Mouse (Mus musculus): ENCODE measurements around the gene Pcdh15. TPM values are rescaled to one million over a fixed set of nuclear protein-coding genes. Genes with fewer than 3 reads are reported as not detected.

The Pcdh15 gene
- polyA plus RNA-seq (2012; ENCODE audit: insufficient read depth, insufficient read length, missing spikeins): not detected in 2 replicates

GRCm38 (mm10) chr10:73098966-73099845 is at the start of gene Pcdh15:
Gene Pcdh15 (plus strand): TSS chr10:73099342.
- Histone ChIP-seq H3K4me3 (ENCODE audit: insufficient read depth, low read depth, low read length) (no peak within 1 kb of the TSS), H3K27ac (replicated peaks; ENCODE audit: low read depth, low read length) (no peak within 1 kb of the TSS)

GRCm38 (mm10) chr10:73052074-73052473 is 47.1 kb upstream of the Pcdh15 start:
- no peaks in the 10 kb centered on the region for H3K4me1 ChIP-seq (ENCODE audit: control insufficient read depth, insufficient read depth, insufficient read length, low read length)
- no peak overlapping the region for H3K27ac ChIP-seq (replicated peaks; ENCODE audit: low read depth, low read length)
- no peak overlapping the region for H3K4me3 ChIP-seq (ENCODE audit: insufficient read depth, low read depth, low read length)

More at GRCm38 (mm10) chr10:73098966-73099845, at the start of gene Pcdh15:
- H3K4me1 ChIP-seq (ENCODE audit: control insufficient read depth, insufficient read depth, insufficient read length, low read length): no peaks in the 10 kb centered on the region

GRCm38 (mm10) chr10:73059726-73060230 is 39.4 kb upstream of the Pcdh15 start:
- no peak overlapping the region for H3K4me3 ChIP-seq (ENCODE audit: insufficient read depth, low read depth, low read length)
- no peak overlapping the region for H3K27ac ChIP-seq (replicated peaks; ENCODE audit: low read depth, low read length)
- no peaks in the 10 kb centered on the region for H3K4me1 ChIP-seq (ENCODE audit: control insufficient read depth, insufficient read depth, insufficient read length, low read length)

GRCm38 (mm10) chr10:73086703-73087102 is 12.4 kb upstream of the Pcdh15 start:
- H3K4me3 ChIP-seq (ENCODE audit: insufficient read depth, low read depth, low read length): no peak overlapping the region
- H3K27ac ChIP-seq (replicated peaks; ENCODE audit: low read depth, low read length): no peak overlapping the region
- peaks cover 2% of the 10 kb centered on the region; the same call in 1 of the 2 replicates for H3K4me1 ChIP-seq (ENCODE audit: control insufficient read depth, insufficient read depth, insufficient read length, low read length)

GRCm38 (mm10) chr10:73096531-73097135 is 2.5 kb upstream of the Pcdh15 start:
- no peak overlapping the region for H3K27ac ChIP-seq (replicated peaks; ENCODE audit: low read depth, low read length)
- H3K4me3 ChIP-seq (ENCODE audit: insufficient read depth, low read depth, low read length): no peak overlapping the region
- no peaks in the 10 kb centered on the region for H3K4me1 ChIP-seq (ENCODE audit: control insufficient read depth, insufficient read depth, insufficient read length, low read length)

GRCm38 (mm10) chr10:73097176-73097575 is 2.0 kb upstream of the Pcdh15 start:
- Histone ChIP-seq H3K4me3 (ENCODE audit: insufficient read depth, low read depth, low read length) (no peak overlapping the region), H3K4me1 (ENCODE audit: control insufficient read depth, insufficient read depth, insufficient read length, low read length) (no peaks in the 10 kb centered on the region), H3K27ac (replicated peaks; ENCODE audit: low read depth, low read length) (no peak overlapping the region)

- no peak overlapping the region for H3K4me3 ChIP-seq (ENCODE audit: insufficient read depth, low read depth, low read length)
These were observed 1.2 kb upstream of the Pcdh15 start for GRCm38 (mm10) chr10:73097979-73098378.

GRCm38 (mm10) chr10:73099846-73100241 is 702 bp downstream of the Pcdh15 start:
- Histone ChIP-seq H3K27ac (replicated peaks; ENCODE audit: low read depth, low read length) (no peak overlapping the region), H3K4me1 (ENCODE audit: control insufficient read depth, insufficient read depth, insufficient read length, low read length) (no peaks in the 10 kb centered on the region), H3K4me3 (ENCODE audit: insufficient read depth, low read depth, low read length) (no peak overlapping the region)

More at GRCm38 (mm10) chr10:73097979-73098378, 1.2 kb upstream of the Pcdh15 start:
- Histone ChIP-seq H3K4me1 (ENCODE audit: control insufficient read depth, insufficient read depth, insufficient read length, low read length) (no peaks in the 10 kb centered on the region), H3K27ac (replicated peaks; ENCODE audit: low read depth, low read length) (no peak overlapping the region)

GRCm38 (mm10) chr10:73103383-73103994 is 4.3 kb downstream of the Pcdh15 start:
- H3K4me3 ChIP-seq (ENCODE audit: insufficient read depth, low read depth, low read length): no peak overlapping the region
- no peaks in the 10 kb centered on the region for H3K4me1 ChIP-seq (ENCODE audit: control insufficient read depth, insufficient read depth, insufficient read length, low read length)
- H3K27ac ChIP-seq (replicated peaks; ENCODE audit: low read depth, low read length): no peak overlapping the region

- Histone ChIP-seq H3K27ac (replicated peaks; ENCODE audit: low read depth, low read length) (no peak overlapping the region), H3K4me1 (ENCODE audit: control insufficient read depth, insufficient read depth, insufficient read length, low read length) (no peaks in the 10 kb centered on the region), H3K4me3 (ENCODE audit: insufficient read depth, low read depth, low read length) (no peak overlapping the region)
These were observed 6.8 kb downstream of the Pcdh15 start for GRCm38 (mm10) chr10:73105893-73106292.

- Histone ChIP-seq H3K27ac (replicated peaks; ENCODE audit: low read depth, low read length) (no peak overlapping the region), H3K4me1 (ENCODE audit: control insufficient read depth, insufficient read depth, insufficient read length, low read length) (no peaks in the 10 kb centered on the region), H3K4me3 (ENCODE audit: insufficient read depth, low read depth, low read length) (no peak overlapping the region)
These were observed 38.8 kb downstream of the Pcdh15 start for GRCm38 (mm10) chr10:73137985-73138384.

GRCm38 (mm10) chr10:73147543-73147942 is 48.4 kb downstream of the Pcdh15 start:
- H3K27ac ChIP-seq (replicated peaks; ENCODE audit: low read depth, low read length): no peak overlapping the region
- no peak overlapping the region for H3K4me3 ChIP-seq (ENCODE audit: insufficient read depth, low read depth, low read length)
- H3K4me1 ChIP-seq (ENCODE audit: control insufficient read depth, insufficient read depth, insufficient read length, low read length): no peaks in the 10 kb centered on the region

GRCm38 (mm10) chr10:73147978-73148377 is 48.8 kb downstream of the Pcdh15 start:
- no peaks in the 10 kb centered on the region for H3K4me1 ChIP-seq (ENCODE audit: control insufficient read depth, insufficient read depth, insufficient read length, low read length)
- H3K27ac ChIP-seq (replicated peaks; ENCODE audit: low read depth, low read length): no peak overlapping the region

GRCm38 (mm10) chr10:73154544-73154943 is 55.4 kb downstream of the Pcdh15 start:
- Histone ChIP-seq H3K27ac (replicated peaks; ENCODE audit: low read depth, low read length) (no peak overlapping the region), H3K4me1 (ENCODE audit: control insufficient read depth, insufficient read depth, insufficient read length, low read length) (no peaks in the 10 kb centered on the region), H3K4me3 (ENCODE audit: insufficient read depth, low read depth, low read length) (no peak overlapping the region)

More at GRCm38 (mm10) chr10:73147978-73148377, 48.8 kb downstream of the Pcdh15 start:
- H3K4me3 ChIP-seq (ENCODE audit: insufficient read depth, low read depth, low read length): no peak overlapping the region

GRCm38 (mm10) chr10:73161757-73162156 is 62.6 kb downstream of the Pcdh15 start:
- Histone ChIP-seq H3K4me3 (ENCODE audit: insufficient read depth, low read depth, low read length) (no peak overlapping the region), H3K4me1 (ENCODE audit: control insufficient read depth, insufficient read depth, insufficient read length, low read length) (no peaks in the 10 kb centered on the region), H3K27ac (replicated peaks; ENCODE audit: low read depth, low read length) (no peak overlapping the region)
